Mouse (Mus musculus) gastrocnemius, adult 18-20 months (tissue): ENCODE data around the gene Tmem258. TPM values are rescaled to one million over a fixed set of nuclear protein-coding genes. Genes with fewer than 3 reads are reported as not detected.

Experiments used
- DNase-seq: peaks from one replicate; pipeline ENCODE4 v3.0.0; 2021; ENCODE audit warnings: low spot score
- total RNA-seq, 2 experiments: library from RNA; stranded (reverse); gene quantifications; 2 replicates each; pipeline ENCODE4 v1.2.3; 2021

Tmem258 gene
- total RNA-seq, 2 experiments from 2014 or later = 83.7 to 89.8 TPM

DNA sequence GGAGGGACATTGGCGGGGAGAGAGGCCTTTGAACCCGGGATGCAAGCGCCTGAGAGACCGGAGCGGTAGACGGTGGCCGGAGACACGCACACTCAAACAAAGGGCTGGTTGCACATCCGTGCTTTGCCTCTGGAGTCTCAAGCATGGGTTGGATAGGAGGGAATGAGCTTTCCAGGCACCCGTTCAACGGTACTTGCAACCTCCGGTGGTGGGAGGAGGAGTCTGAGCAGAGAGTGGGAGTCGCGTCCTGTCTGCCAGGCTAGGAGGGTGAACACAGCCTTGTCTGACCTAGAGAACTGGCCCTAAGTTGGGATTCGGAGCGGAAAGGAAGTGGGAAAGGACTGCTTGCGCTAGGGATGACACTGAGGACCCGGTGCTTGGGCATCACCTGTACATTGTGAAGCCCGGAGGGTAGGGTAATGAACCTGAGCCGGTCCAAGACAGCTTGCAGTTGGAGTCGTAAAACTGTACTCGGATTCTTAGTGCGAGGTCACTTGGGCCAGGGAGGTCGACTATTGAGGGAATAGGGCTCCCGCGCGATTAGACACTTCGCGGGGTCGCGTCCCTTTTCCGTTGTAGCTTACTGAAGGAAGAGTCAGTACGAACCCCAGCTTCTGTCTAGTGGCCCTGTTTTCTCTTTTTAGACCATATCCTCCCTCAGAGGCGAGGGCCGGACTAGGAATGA lies 20.4 kb upstream of the Tmem258 start:
- DNase-seq = peak; percentile 39

DNA sequence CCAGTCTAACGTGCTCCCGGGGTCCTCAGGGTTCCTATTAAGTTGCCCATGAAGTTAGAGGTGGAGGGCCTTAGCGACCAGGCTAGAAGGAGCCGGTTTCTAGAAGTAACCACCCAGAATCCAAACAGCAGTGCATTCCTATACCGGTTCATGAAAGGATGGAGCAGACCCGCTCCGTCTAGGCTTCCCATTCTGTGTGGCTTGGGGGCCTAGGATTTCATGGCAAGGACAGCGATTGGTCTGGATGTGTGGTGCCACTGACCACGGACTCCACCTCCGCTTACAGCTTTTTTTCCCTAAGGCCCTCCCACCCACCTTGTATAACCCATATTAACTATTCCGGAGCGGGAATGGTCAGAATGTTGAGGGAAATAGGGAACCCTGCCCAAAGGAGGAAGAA lies 19.7 kb upstream of the Tmem258 start:
- no peak for DNase-seq

DNA sequence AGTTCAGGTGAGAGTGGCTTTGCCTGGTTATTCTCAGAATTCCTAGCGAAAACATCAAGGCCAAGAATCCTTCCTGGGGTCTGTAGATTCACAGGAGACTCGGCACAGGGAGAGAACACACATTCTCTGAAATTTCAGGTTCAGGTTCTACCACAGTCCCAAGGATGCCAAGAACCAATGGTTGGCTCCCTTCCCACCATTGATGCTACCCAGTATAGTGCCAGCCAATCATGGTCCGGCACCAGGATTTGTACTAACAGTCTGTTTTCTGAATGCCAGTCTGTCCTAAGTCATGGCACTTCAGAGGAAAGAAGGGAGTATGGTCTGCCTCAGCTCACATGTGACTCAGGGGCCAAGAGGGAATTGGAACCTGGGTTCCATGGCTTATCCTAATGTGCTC lies 17.9 kb upstream of the Tmem258 start:
- DNase-seq = no peak

DNA sequence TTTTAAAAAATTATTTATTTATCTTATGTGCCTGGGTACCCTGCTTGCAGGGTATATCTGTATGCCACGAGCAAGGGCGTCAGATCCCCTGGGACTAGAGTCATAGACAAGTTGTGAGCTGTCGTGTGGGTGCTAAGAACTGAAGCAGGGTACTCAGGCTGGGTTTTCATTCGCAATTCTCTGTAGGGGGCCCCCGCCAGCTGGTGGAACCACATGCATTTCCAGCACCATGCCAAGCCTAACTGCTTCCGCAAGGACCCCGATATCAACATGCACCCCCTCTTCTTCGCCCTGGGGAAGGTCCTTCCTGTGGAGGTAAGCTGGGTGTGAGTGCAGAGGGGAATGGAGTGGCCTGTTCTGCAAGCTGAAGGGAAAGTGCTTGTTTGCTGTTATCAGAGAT lies 17.2 kb upstream of the Tmem258 start:
- no peak for DNase-seq

DNA sequence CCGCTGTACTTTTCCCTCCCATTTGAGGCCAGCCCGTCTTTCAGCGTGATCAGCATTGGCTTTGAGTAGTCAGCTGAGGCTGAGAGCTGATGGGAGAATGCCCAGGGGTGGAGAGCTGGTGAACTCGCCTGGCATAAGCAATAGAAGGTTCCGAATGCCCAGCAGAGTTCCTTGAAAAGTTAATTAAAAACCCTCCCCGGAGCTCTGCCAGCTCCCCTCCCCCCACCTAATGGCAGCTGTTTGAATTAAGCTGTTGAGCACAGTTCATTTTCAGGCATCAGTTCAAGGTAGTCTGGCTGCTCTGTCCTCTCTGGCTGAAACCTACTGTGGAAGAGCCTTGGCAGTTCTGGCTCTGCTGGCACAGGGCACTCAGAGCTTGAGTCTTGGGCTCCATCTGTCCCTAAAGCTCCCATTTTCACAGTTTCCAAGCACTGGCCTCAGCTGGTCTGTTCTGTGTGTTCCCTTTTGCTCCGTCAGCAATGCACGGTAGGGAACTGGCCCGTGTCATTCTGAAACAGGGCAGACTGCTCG lies 15.5 kb upstream of the Tmem258 start:
- peak; percentile 16 for DNase-seq

DNA sequence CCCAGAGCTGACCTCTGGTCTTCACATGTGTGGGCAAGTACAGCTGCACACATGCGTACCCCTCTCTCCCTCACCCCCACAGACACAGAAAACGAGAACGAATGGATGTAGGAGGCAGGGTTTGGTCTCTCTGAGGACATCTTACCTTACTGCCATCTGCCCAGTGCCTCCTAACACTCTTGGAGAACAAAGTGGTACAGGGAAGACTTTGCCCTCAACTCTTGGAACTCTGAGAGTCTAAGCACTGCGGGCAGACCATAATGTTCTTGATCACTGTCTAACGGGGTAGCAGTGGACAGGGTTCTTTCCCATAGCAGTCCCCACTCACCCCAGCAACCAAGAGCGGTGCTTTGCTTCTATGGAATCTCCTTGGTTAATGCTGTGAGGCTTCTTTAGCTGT lies 14.8 kb upstream of the Tmem258 start:
- no peak for DNase-seq

DNA sequence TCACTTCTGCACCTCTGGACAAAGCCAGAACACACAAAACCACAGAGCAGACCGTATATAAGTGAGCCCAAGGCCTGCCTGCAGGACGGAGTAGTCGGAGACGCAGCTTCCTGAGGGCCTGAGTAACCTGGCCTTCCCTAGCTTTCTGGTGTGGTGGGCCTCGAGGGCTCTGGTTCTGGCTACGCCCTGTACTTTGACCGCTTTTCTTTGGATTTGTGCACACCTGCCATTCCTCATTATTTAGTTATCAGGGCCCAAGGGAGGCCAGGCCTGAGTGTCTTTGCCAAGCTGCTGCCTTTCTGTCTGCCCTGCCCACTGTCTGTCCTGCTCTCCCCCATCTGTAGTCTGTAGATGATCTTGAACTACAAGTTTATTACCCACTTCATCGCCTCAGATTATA lies 13.9 kb upstream of the Tmem258 start:
- DNase-seq = no peak

DNA sequence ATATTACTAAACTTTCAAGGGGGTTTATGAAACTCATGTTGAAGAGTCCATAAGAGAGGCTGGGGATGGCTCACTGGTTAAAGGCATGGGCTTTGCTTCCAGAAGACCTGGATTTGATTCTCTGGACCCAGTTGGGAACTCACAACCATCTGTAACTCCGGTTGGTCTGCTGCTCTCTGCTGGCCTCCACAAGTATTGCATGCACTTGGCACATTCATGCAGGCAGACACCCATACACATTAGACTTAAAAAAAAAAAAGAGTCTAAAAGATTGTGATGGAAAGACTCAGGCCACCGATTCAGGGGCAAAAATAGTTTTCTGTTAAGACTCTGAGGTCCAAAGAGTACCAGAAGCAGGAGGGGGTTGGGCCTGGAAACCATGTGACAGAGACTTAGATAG lies 13.0 kb upstream of the Tmem258 start:
- DNase-seq = peak; percentile 58

DNA sequence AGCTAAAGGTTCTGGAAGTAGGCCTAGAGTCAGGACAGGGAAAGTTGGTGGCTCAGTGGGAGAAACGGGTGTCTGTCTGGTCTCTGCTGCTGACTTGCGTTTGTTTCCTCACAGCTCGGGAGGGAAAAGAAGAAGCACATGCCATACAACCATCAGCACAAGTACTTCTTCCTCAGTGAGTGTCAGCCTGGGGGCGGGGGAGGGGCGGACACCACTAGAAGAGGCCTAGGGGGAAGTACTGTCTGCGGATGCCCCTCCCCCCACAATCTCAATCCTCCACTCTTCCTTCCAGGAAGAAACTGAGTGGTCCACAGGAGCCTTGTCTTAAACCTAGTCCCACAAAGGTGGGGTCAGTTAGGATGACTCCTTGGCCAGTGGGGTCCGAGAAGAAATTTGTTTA lies 12.5 kb upstream of the Tmem258 start:
- DNase-seq = no peak

DNA sequence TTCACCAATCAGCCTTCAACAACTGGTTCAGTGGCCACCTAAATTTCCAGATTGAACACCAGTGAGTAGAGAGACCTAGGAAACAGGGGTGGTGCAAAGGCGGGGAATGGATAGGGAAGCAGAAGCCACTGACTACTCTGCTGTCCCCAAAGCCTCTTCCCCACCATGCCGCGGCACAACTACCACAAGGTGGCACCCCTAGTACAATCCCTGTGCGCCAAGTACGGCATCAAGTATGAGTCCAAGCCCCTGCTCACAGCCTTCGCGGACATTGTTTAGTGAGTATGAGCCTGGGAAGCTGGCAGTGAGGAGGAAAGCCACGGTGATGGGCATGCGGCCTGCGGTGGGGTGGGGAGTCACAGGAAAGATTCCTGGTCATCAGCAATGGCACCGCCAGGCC lies 9.5 kb upstream of the Tmem258 start:
- DNase-seq = no peak

DNA sequence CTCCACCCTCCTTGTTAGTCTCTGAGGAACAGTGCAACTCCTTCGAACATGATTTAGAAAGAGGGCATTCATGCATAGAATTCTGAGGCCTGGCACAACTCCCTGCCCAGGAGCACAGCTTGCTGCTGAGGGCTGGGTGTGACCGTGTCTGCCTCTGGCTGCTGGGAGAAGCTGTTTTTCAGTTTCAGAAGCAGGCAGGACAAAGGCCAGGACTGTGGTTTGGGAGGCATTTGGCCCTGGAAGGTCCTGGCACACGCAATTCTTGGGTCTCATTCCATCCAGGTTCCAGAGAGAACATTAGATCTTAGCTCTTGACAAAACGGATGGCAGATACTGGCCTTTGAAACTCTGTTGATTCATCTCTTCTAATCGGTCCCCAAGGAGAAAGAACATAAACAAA lies 8.6 kb upstream of the Tmem258 start:
- DNase-seq = no peak

DNA sequence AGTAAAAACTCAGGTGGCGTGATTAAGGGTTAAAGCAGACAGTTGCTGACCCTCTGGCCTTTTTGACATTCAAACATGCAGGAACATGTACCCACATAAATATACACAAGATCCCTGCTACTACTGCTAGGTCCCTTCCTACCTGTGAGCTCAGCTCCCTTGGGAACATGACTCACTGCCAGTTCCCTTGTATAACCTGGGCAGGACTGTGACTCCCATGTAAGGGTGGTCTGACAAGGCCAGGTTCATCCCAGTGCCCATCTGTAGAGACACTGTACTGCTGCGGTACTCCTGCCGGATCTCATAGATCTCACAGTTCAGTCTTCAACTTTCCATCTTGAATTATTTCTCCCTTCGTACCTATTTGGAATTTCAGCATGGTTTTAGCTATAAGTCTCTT lies 6.7 kb upstream of the Tmem258 start:
- DNase-seq = no peak

DNA sequence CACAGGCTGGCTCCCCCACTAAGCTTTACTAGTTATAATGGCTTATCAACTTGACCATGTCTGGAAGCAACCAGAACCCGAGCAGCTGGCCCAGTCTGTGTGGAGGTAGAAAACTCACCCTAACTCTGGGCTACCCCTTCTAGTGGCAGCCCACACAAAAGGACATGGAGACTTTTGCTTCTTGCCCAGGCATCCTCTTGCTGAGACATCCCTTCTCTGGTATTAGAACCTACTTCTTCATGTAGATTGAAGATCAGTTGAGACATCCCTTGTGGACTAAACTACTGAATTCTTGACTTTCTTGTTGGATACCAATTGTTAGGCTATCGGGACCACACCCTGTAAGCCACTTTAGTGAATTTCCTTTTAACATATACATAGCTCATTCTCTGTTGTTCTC lies 5.5 kb upstream of the Tmem258 start:
- no peak for DNase-seq

DNA sequence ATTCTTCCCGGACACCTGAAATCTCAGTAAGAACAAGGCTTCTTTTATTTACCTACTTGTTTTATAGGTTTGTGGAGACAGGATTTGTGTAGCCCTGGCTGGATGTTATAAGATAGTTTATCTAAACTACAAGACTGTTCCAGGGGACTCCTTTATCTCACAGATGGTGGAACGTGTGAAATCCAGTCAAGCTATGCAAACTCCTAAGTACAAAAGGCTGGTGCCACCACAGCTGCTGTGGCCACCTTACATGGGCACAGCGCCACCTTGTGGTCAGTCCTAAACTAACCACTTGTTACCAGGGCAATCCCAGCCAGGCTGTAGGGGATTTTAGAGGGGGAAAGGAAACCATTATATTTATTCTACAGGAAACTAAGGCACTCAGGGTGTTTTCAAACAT lies 5.1 kb upstream of the Tmem258 start:
- peak; percentile 75 for DNase-seq

DNA sequence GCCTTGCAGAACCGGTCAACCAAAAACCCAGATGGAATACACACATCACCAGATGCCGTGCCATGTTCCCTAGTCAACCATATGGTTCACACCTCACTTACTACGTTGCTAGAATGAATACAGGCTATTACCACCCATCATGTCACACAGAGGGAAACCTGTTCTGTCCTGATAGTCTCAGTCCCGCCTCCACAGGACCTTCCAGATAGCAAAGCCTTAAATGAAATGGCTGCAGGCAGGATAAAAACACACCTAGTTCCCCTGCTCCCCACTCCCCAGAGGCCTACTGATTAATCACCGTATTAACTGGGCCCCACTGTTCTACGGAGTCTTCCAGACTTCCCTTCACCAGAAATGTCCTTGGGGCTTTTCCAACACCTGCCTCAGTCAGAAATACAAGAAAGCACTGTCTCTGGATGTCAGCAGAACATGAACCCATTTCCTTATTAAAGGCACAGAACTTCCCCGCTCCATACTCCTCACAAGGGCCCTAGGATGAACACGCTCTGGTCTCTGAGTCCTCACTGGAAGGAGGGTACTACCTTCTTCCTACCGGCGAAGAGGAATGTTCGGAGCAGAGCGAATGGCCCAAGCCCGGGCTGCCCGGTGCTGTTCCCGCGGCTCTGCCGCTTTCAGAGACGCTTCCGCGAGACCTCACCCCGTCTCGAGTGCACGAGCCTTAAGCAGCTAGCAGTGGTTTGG lies 517 bp upstream of the Tmem258 start:
- no peak for DNase-seq

DNA sequence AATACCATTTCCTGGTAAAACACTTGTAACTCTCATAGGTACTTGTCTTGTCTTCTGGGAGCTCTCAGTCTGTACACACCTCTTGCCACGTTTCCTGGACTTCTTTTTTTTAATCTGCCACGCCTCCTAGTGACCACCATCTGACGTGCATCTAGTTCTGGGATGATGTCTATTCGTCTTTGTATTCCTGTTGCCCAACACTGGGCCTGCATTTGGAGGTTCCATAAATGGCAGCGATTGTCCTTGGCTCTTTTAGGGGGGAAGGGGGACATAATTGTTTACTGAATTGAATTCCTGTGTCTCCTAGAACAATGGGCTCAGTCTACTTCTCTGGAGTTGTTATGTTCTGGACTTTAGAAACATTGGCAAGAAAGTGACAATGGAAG lies 795 bp downstream of the Tmem258 start:
- peak; percentile 28 for DNase-seq

DNA sequence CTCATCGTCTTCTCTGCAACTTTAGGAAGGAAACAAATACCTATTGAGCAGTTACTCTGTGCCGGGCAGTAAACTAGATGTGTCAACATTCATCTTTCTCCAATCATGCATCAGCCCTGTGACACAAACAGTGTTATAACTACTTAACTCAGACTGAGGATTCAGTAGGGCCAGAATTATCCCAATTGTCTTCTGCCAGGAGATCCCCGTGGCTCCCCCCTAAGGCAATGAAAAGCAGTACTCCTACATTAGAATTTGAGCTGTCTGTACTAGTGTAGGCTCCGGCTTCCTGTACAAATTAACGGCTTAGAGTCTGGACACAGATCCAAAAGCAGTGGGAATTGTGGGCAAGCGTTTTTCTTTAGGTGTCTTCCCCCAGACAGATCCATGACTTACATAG lies 1.2 kb downstream of the Tmem258 start:
- DNase-seq = no peak

DNA sequence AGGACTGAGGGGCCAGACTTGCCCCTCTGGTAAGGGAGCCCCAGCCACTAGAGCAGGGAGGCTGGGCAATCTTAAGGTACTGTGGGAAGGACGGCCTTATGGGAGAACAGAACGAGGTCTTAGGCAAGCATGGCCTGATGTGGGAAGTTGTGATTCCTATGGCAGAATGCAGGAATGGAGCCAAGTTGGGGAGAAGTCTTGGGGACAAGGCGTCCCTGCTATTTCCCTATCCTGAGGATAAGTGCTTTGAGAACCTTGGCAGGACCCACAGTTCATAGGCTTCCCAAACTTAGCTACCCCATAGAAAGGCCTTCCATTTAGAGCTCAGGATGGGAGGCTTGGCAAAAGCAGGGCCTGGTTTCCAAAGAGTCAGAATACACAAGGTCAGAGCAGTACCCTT lies 5.0 kb downstream of the Tmem258 start:
- no peak for DNase-seq

DNA sequence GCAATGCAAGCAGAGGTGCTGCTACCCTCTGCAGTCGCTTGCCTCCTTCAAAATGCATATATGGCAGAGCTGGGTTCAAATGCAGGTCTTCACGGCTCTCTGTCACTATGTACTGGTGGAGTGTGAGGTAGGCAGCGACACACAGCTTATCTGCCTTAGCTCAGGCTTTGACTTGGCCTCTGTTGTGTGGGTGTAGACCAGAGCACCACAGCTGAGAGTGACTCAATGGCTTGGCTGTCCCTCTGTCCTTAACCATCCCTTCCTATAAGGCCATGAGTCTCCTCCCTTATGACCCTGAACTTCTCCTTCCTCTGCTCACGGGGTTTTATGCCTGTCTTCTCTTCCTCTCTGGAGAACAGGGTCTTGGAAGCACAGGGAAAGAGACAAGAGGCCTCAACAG lies 7.1 kb downstream of the Tmem258 start:
- no peak for DNase-seq

DNA sequence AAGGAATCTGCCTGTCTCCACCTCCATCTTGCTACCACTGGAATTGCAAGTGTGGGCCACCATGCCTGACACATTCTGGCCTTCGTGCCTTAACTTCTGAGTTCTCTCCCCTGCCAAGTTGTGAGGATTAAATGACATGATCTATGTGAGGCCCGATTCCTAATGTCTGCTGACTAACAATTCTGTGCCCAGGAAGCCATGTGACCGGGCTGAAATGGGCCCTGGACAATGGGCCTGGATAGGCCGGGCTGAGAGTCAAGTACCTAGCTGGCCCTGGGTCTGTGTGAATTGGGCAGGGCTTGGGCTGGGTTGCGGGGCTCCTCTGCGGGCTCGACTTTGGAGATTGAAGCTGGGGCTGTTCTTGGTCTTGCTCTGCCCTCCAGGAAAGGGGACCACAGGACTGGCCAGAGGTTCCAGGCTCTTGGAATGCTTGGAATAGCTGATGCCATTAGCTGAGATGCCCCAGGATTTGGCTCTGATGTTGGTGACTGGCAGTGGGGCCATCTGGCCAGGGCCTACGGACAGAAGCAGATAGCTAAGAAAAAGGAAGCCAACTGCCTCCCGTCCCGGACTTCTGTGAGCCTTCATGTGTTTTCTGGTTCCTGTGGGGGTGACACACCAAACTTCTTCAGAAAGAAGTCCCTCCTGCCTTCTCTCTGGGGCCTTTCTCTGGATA lies 10.1 kb downstream of the Tmem258 start:
- no peak for DNase-seq

DNA sequence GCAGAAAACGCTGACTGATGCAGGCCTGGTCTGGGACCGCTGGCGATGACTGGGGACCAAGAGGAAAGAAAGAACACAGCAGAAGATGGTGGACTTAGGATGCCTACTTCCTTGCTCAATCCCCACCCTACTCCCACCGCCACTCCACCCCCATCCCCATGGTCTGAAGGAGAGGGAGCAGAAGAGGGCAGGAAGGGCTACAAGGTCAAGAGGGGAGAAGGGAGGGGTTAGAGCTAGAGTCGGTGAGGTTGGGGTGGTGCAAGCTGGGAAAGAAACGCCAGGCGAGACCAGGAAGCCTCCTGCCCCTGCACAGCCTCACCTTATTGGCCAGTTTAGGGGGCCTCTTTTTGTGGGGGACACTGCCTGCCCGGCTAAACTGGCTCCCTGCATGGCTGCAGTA lies 12.3 kb downstream of the Tmem258 start:
- DNase-seq = no peak

DNA sequence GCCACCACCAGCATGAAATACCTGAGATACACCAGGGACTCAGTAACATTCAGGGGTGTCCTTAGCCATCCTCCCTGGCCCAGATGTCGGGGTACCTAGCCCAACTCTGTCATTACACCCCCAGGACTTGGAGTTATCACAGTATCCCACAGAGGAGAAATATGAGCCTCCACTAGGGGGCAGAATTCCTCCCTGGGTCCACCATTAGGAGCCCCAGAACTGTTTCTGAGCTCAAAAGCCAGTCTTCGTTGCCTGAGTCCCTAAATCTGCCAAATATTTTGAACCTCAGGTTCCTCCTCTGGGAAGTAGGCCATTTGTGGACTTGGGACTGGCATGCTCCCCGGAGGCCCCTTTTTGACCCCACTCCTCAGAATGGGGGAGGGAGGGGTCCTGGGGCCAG lies 15.3 kb downstream of the Tmem258 start:
- peak; percentile 43 for DNase-seq

DNA sequence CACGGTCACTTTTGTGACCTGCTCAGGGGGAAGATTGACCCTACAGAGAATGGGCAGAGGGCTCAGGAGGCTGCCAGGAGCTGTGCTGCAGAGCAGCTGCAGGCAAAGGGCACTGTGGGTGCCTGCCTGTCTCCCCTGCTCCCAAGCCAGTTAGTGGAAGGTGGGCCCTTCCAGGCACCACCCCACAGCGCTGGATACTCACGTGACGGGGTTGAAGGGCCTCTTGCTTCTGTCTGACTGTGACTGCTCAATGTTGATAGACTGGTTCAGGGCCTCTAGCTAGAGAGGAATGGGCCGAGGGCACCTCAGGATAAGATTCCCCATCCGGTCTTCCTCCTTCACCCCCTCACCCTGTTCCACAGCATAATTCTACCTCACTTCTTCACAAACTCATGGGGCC lies 15.8 kb downstream of the Tmem258 start:
- DNase-seq = no peak
